Mouse (Mus musculus) midbrain, embryonic 16.5 days (tissue): ENCODE measurements around the gene Hexim2. TPM values are rescaled to one million over a fixed set of nuclear protein-coding genes. Genes with fewer than 3 reads are reported as not detected.

Source experiments
- ATAC-seq: fragments of 200-750 bp; cut with Nextera tagmentation; 2 replicates; pipeline ENCODE4 v1.8.0; 2017; ENCODE audit warnings: moderate TSS enrichment
- H3K27ac ChIP-seq: fragments of 300-500 bp; sonication (generic); 2 replicates; pipeline ENCODE4 v1.5.1; 2014; ENCODE audit warnings: mild to moderate bottlenecking, low read length, mixed read lengths
- H3K27me3 ChIP-seq: fragments of 300-500 bp; sonication (generic); 2 replicates; pipeline ENCODE4 v1.6.1; 2014; ENCODE audit warnings: low read depth, low read length, mixed read lengths; ENCODE audit not compliant: control insufficient read depth, insufficient read depth
- H3K36me3 ChIP-seq: fragments of 300-500 bp; sonication (generic); 2 replicates; pipeline ENCODE4 v1.6.1; 2014; ENCODE audit warnings: mild to moderate bottlenecking, low read length, moderate library complexity, mixed read lengths; ENCODE audit not compliant: control insufficient read depth, insufficient read depth
- H3K4me1 ChIP-seq: fragments of 300-500 bp; sonication (generic); 2 replicates; pipeline ENCODE4 v1.6.1; 2014; ENCODE audit warnings: mild to moderate bottlenecking, low read length, mixed read lengths; ENCODE audit not compliant: control insufficient read depth, insufficient read depth
- H3K4me2 ChIP-seq: fragments of 300-500 bp; sonication (generic); 2 replicates; pipeline ENCODE4 v1.6.1; 2014; ENCODE audit warnings: mild to moderate bottlenecking, low read length, mixed read lengths
- H3K4me3 ChIP-seq: fragments of 300-500 bp; sonication (generic); 2 replicates; pipeline ENCODE4 v1.5.1; 2014; ENCODE audit warnings: low read depth, mild to moderate bottlenecking, low read length, moderate library complexity, mixed read lengths
- H3K9ac ChIP-seq: fragments of 300-500 bp; sonication (generic); 2 replicates; pipeline ENCODE4 v1.6.1; 2014; ENCODE audit warnings: low read depth, low read length, mixed read lengths
- H3K9me3 ChIP-seq: fragments of 300-500 bp; sonication (generic); replicated peaks from 2 replicates; pipeline ENCODE4 v1.6.1; 2014; ENCODE audit warnings: mild to moderate bottlenecking, low read length, mixed read lengths; ENCODE audit not compliant: control insufficient read depth, poor library complexity, severe bottlenecking
- WGBS: fragments of 180-500 bp; shearing (Covaris S2); extraction: QIAGEN DNeasy Blood & Tissue Kit; methylation state at CpG from one replicate; pipeline ENCODE4 v1.1.7; 2014; 5-methylcytosine and 5-hydroxymethylcytosine counted together
- polyA plus RNA-seq: library from polyadenylated mRNA; unstranded; fragments of >200 nt; fragmentation: Nextera tagmentation; extraction: Ambion mirVana; gene quantifications from 2 replicates; pipeline ENCODE4 v1.2.1, GENCODE M21; 2015

Gene Hexim2
- polyA plus RNA-seq, 1 experiment from 2014 or later: 37.0 TPM

- no peak overlapping the region for H3K27ac ChIP-seq
- ATAC-seq: no peak
- H3K9ac ChIP-seq: no peak overlapping the region
- no peak overlapping the region for H3K4me2 ChIP-seq
- peaks cover 19% of the 10 kb centered on the region for H3K4me1 ChIP-seq
- 44% methylated on average over 12 of the region's 12 CpGs for WGBS
- H3K27me3 ChIP-seq: no peaks in the 10 kb centered on the region
- no peaks in the 10 kb centered on the region for H3K36me3 ChIP-seq
- no peaks in the 10 kb centered on the region for H3K9me3 ChIP-seq
- no peak overlapping the region for H3K4me3 ChIP-seq
Measured at GRCm38 (mm10) chr11:103144309-103145285, 12.4 kb downstream of the Hexim2 start.

GRCm38 (mm10) chr11:103146386-103146785 is 14.2 kb downstream of the Hexim2 start:
- 95% methylated on average over 4 of the region's 4 CpGs for WGBS
- Histone ChIP-seq H3K4me1 (peaks cover 17% of the 10 kb centered on the region), H3K36me3 (no peaks in the 10 kb centered on the region), H3K9me3 (no peaks in the 10 kb centered on the region), H3K9ac (no peak overlapping the region), H3K4me2 (no peak overlapping the region), H3K27me3 (no peaks in the 10 kb centered on the region), H3K27ac (no peak overlapping the region), H3K4me3 (no peak overlapping the region)
- no peak for ATAC-seq

- Histone ChIP-seq H3K27me3 (no peaks in the 10 kb centered on the region), H3K36me3 (no peaks in the 10 kb centered on the region), H3K27ac (no peak overlapping the region), H3K4me1 (peaks cover 4% of the 10 kb centered on the region; the same call in 1 of the 2 replicates), H3K9ac (no peak overlapping the region), H3K4me2 (no peak overlapping the region), H3K9me3 (no peaks in the 10 kb centered on the region), H3K4me3 (no peak overlapping the region)
- no peak for ATAC-seq
- 80% methylated on average over 4 of the region's 4 CpGs for WGBS
Measured at GRCm38 (mm10) chr11:103147766-103148165, 15.5 kb downstream of the Hexim2 start.

GRCm38 (mm10) chr11:103149771-103150170 is 17.5 kb downstream of the Hexim2 start:
- Histone ChIP-seq H3K4me3 (no peak overlapping the region), H3K27me3 (no peaks in the 10 kb centered on the region), H3K4me2 (no peak overlapping the region), H3K36me3 (no peaks in the 10 kb centered on the region), H3K27ac (no peak overlapping the region), H3K4me1 (no peaks in the 10 kb centered on the region), H3K9ac (no peak overlapping the region), H3K9me3 (no peaks in the 10 kb centered on the region)
- WGBS: 91% methylated on average over 4 of the region's 4 CpGs
- ATAC-seq: no peak

GRCm38 (mm10) chr11:103158621-103159478 is 26.6 kb downstream of the Hexim2 start:
- Histone ChIP-seq H3K4me2 (peak overlapping the region; percentile 48), H3K27ac (no peak overlapping the region), H3K27me3 (no peaks in the 10 kb centered on the region), H3K4me3 (peak overlapping the region; percentile 17), H3K4me1 (peaks cover 7% of the 10 kb centered on the region; the same call in 1 of the 2 replicates), H3K36me3 (no peaks in the 10 kb centered on the region), H3K9ac (no peak overlapping the region), H3K9me3 (no peaks in the 10 kb centered on the region)
- under 1% methylated on average over 25 of the region's 25 CpGs for WGBS
- ATAC-seq: peak; percentile 88

GRCm38 (mm10) chr11:103160738-103161137 is 28.5 kb downstream of the Hexim2 start:
- Histone ChIP-seq H3K4me3 (no peak overlapping the region), H3K4me1 (peaks cover 7% of the 10 kb centered on the region; the same call in 1 of the 2 replicates), H3K36me3 (no peaks in the 10 kb centered on the region), H3K4me2 (no peak overlapping the region), H3K9me3 (no peaks in the 10 kb centered on the region), H3K27me3 (no peaks in the 10 kb centered on the region), H3K9ac (no peak overlapping the region), H3K27ac (no peak overlapping the region)
- ATAC-seq: no peak
- 91% methylated on average over 11 of the region's 11 CpGs for WGBS

GRCm38 (mm10) chr11:103161449-103161848 is 29.2 kb downstream of the Hexim2 start:
- no peak for ATAC-seq
- Histone ChIP-seq H3K4me2 (no peak overlapping the region), H3K36me3 (no peaks in the 10 kb centered on the region), H3K9me3 (no peaks in the 10 kb centered on the region), H3K4me3 (no peak overlapping the region), H3K4me1 (peaks cover 7% of the 10 kb centered on the region; the same call in 1 of the 2 replicates), H3K27ac (no peak overlapping the region), H3K9ac (no peak overlapping the region), H3K27me3 (no peaks in the 10 kb centered on the region)
- 76% methylated on average over 7 of the region's 7 CpGs for WGBS

GRCm38 (mm10) chr11:103162132-103162531 is 29.9 kb downstream of the Hexim2 start:
- no peak for ATAC-seq
- Histone ChIP-seq H3K27ac (no peak overlapping the region), H3K4me1 (peaks cover 7% of the 10 kb centered on the region; the same call in 1 of the 2 replicates), H3K4me2 (no peak overlapping the region), H3K36me3 (no peaks in the 10 kb centered on the region), H3K9ac (no peak overlapping the region), H3K9me3 (no peaks in the 10 kb centered on the region), H3K27me3 (no peaks in the 10 kb centered on the region), H3K4me3 (no peak overlapping the region)
- WGBS: 92% methylated on average over 5 of the region's 5 CpGs
